Mouse (Mus musculus) ES-E14 (cell line): Measurements from ENCODE around the gene Eif2b3.

Experiments
- HCFC1 ChIP-seq: IDR thresholded peaks from 2 replicates; pipeline ENCODE4 v1.6.1; 2012; ENCODE audit warnings: low read length, inconsistent platforms, borderline replicate concordance; ENCODE audit not compliant: insufficient read depth
- MAFK ChIP-seq: IDR thresholded peaks from 2 replicates; pipeline ENCODE4 v1.6.1; 2014; ENCODE audit warnings: mild to moderate bottlenecking, low read depth, low read length, inconsistent platforms; ENCODE audit not compliant: insufficient read depth
- ZC3H11A ChIP-seq: IDR thresholded peaks from 2 replicates; pipeline ENCODE4 v1.6.1; 2012; ENCODE audit warnings: low read depth, mild to moderate bottlenecking, inconsistent platforms, low read length, borderline replicate concordance
- ZNF384 ChIP-seq: IDR thresholded peaks from 2 replicates; pipeline ENCODE4 v1.6.1; 2012; ENCODE audit warnings: low read depth, low read length, inconsistent platforms

DNA sequence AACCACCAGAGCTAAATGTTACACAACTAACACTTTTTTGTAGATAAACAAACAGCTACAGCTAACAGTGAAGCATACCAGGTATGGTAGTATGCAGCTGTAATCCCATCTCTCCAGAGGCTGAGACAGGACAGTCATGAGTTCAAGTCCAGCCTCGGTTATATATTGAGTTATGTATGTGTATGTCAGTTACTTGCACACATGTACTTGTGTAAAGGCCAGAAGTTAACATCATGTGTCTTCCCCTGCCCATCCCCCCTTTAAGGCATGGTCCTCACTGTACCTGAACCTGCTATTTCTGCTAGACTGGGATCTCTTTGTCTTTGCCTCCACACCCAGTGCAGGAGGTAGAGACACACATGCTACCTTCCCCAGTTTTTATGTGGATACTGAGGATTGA, 30.3 kb downstream of the Eif2b3 start:
- TF ChIP-seq HCFC1 (no peak), ZC3H11A (no peak), ZNF384 (no peak), MAFK (no peak)
